Mouse (Mus musculus) heart, embryonic 13.5 days (tissue): ENCODE results near the gene C5ar2. TPM values are rescaled to one million over a fixed set of nuclear protein-coding genes. Genes with fewer than 3 reads are reported as not detected.

Experiments used
- ATAC-seq: fragments of 200-750 bp; cut with Nextera tagmentation; 2 replicates; pipeline ENCODE4 v1.8.0; 2017; ENCODE audit warnings: moderate TSS enrichment; ENCODE audit not compliant: insufficient number of reproducible peaks, low FRiP score, low TSS enrichment; ENCODE audit errors: extremely low read depth
- H3K27ac ChIP-seq: fragments of 300-500 bp; sonication (generic); replicated peaks from 2 replicates; pipeline ENCODE4 v1.5.1; 2015; ENCODE audit warnings: moderate library complexity, mild to moderate bottlenecking, inconsistent platforms
- H3K27me3 ChIP-seq: fragments of 300-500 bp; sonication (generic); replicated peaks from 2 replicates; pipeline ENCODE4 v1.6.1; 2015; ENCODE audit warnings: mild to moderate bottlenecking, inconsistent platforms
- H3K36me3 ChIP-seq: fragments of 300-500 bp; sonication (generic); 2 replicates; pipeline ENCODE4 v1.6.1; 2015; ENCODE audit warnings: mild to moderate bottlenecking, inconsistent platforms
- H3K4me1 ChIP-seq: fragments of 300-500 bp; sonication (generic); 2 replicates; pipeline ENCODE4 v1.6.1; 2015; ENCODE audit warnings: inconsistent platforms
- H3K4me2 ChIP-seq: fragments of 300-500 bp; sonication (generic); 2 replicates; pipeline ENCODE4 v1.6.1; 2015; ENCODE audit warnings: inconsistent platforms, mild to moderate bottlenecking, moderate library complexity
- H3K4me3 ChIP-seq: fragments of 300-500 bp; sonication (generic); 2 replicates; pipeline ENCODE4 v1.5.1; 2015; ENCODE audit warnings: moderate library complexity, mild to moderate bottlenecking, inconsistent platforms
- H3K9ac ChIP-seq: fragments of 300-500 bp; sonication (generic); 2 replicates; pipeline ENCODE4 v1.6.1; 2015; ENCODE audit warnings: inconsistent platforms, mild to moderate bottlenecking, moderate library complexity
- H3K9me3 ChIP-seq: fragments of 300-500 bp; sonication (generic); 2 replicates; pipeline ENCODE4 v1.6.1; 2016; ENCODE audit warnings: inconsistent platforms
- WGBS: fragments of 180-500 bp; shearing (Covaris S2); methylation state at CpG from one replicate; pipeline ENCODE4 v1.1.7; 2015; ENCODE audit warnings: mixed read lengths; 5-methylcytosine and 5-hydroxymethylcytosine counted together
- polyA plus RNA-seq: library from polyadenylated mRNA; unstranded; fragments of >200 nt; fragmentation: Nextera tagmentation; extraction: Ambion mirVana; gene quantifications from 2 replicates; pipeline ENCODE4 v1.2.1, GENCODE M21; 2015

C5ar2 gene
- polyA plus RNA-seq, 1 experiment from 2014 or later, result 0.78 TPM

DNA sequence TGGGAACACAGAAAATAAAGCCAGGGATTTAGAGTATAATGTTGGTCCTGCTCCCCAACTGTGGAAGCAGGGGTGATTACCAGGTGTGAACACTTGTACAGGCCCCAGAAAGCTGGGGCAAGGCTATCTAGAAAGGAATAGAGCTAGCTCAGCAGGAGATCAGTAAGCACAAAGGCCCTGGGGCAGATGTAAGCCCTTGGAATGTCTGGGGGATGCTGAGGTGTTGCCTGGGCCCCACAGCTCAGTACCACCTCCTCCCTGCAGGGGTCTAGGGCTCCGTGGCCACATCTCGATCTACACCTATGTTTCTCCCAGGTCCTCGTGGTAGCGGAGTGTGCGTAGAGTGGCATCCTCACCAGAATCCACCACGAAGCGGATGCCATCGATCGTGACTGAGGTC, 30.0 kb downstream of the C5ar2 start:
- no peaks in the 10 kb centered on the region for H3K9me3 ChIP-seq
- no peaks in the 10 kb centered on the region for H3K27me3 ChIP-seq
- H3K9ac ChIP-seq, result no peak overlapping the region
- peaks cover 94% of the 10 kb centered on the region for H3K36me3 ChIP-seq
- 88% methylated on average over 9 of the region's 9 CpGs for WGBS
- no peaks in the 10 kb centered on the region for H3K4me1 ChIP-seq
- H3K4me3 ChIP-seq, result no peak overlapping the region
- ATAC-seq, result no peak
- no peak overlapping the region for H3K4me2 ChIP-seq
- H3K27ac ChIP-seq, result no peak overlapping the region

DNA sequence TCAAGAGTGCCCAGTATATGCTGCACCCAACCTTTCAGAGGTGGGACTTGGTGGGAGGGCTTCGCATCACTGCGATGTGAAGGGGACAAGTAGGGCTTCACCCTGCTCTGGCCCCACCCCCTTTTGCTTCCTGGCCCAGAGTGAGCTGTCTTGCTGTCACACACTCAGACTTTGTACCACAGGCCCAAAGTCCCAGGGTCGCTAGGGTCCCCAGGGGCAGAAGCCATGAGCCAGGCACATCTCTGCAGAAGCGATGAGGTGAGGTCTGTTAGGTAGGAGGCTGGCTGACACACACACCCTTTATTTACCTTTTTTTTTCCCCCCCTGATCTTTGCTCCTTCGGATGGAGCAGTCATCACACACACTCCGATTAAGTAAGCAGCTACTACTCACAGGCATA, 30.8 kb downstream of the C5ar2 start:
- Histone ChIP-seq H3K9ac (no peak overlapping the region), H3K4me3 (no peak overlapping the region), H3K4me1 (no peaks in the 10 kb centered on the region), H3K27me3 (no peaks in the 10 kb centered on the region), H3K27ac (no peak overlapping the region), H3K4me2 (no peak overlapping the region), H3K36me3 (peaks cover 96% of the 10 kb centered on the region), H3K9me3 (no peaks in the 10 kb centered on the region)
- WGBS, result 92% methylated on average over 6 of the region's 6 CpGs
- no peak for ATAC-seq

DNA sequence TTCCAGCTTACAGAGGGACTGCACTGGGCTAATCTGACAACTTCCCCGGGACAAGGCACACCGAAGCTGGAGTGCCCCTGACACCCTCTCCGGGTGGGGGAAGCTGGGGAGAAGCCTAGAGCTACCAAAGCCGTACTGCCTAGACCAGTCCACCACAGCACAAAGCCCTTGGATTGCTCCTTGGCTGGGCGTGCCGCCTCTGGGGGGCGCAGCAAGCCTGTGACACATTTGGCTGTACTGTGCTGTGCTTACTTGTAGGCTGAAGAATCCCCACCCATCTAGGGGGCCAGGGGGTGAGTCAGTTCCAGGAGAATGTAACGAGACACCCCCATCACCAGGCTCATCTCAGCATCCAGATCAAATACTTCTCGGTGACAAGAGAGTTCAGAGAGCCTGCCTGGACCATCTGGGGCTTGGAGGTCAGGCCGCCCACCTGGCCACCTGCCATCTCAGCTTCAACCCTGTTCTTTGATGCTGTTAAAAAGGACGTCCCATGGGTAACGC, 33.0 kb downstream of the C5ar2 start:
- Histone ChIP-seq H3K4me1 (no peaks in the 10 kb centered on the region), H3K36me3 (peaks cover 91% of the 10 kb centered on the region), H3K4me3 (no peak overlapping the region), H3K27me3 (no peaks in the 10 kb centered on the region), H3K27ac (no peak overlapping the region), H3K9ac (no peak overlapping the region), H3K4me2 (no peak overlapping the region), H3K9me3 (no peaks in the 10 kb centered on the region)
- 66% methylated on average over 12 of the region's 12 CpGs for WGBS
- ATAC-seq, result no peak

DNA sequence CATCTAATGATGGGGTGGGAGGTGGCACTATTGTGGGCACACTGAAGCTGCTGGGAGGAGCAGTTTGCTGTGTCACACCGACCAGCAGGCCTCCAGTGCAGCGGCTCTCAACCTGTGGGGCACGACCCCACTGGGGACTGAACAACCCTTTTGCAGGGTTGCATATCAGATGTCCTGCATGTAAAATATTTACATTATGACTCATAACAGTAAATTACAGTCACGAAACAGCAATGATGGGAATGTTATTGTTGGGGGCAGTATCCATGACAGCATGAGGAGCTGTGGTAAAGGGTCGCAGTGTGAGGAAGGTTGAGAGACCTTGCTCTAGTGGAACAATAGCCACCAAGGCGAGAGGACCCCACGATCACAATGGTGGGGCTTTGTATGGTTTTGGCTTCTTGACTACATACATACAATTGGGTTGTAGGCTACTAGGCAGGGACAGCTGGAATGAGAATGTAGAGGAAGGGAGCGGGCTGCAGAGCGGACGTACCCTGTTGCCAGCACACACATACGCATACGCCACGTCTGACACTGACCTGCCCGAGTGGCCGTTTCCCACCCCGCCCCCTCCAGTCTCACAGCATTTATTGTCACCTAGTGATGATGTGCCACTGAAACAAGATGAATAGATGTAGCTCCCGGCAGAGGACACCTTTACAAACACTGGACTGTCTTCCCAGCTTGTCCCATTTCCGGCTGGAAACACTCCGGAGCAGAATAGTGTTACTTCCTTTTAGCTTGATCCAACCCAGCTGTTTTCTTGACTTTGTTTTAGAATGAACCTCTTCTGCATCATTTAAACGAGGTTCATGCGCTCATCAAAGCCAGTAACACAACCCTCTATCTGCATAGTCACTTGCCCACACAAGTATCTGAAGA, 34.9 kb downstream of the C5ar2 start:
- Histone ChIP-seq H3K27me3 (no peaks in the 10 kb centered on the region), H3K9ac (no peak overlapping the region), H3K27ac (no peak overlapping the region), H3K4me1 (no peaks in the 10 kb centered on the region), H3K4me3 (no peak overlapping the region), H3K9me3 (no peaks in the 10 kb centered on the region), H3K4me2 (no peak overlapping the region), H3K36me3 (peaks cover 91% of the 10 kb centered on the region)
- no peak for ATAC-seq
- WGBS, result 79% methylated on average over 21 of the region's 21 CpGs

DNA sequence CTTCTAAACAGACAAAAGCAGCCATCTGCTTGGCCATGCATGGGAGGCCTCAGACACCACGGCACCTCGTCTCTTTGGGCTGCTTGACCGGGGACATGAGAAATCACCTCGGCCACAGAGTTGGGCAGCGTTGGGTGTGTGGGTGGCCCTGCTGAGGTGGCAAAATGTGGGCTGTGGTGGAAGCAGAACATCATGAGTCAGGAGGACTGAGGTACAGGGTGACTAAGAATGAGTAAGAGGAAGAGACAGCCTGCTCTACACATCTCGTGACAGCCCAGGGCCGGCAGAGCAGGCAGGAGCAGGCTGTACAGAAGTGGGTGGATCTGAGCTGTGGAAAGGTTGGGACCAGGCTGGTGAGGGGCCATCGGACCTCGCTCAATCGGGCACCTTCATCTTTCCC, 36.5 kb downstream of the C5ar2 start:
- peaks cover 91% of the 10 kb centered on the region for H3K36me3 ChIP-seq

DNA sequence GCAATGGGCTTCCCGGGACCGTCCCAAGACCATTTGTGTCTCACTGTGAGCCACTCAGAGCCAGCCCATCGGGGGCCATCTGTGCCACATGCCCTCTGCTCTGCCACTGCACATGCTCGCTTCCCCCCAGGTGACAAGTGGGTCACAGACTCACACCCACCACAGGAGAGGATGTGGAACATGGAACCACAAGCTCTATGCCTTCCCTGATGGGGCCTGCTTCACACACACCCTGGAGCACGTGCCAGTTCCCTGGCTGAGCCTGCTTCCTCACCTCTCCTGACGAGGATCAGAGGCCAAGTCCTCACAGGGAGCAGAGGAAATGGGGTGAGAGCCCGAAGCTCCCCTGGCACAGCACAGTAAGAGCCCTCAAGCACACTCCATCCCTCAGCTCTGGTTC, 36.9 kb downstream of the C5ar2 start:
- no peaks in the 10 kb centered on the region for H3K4me1 ChIP-seq
- no peak overlapping the region for H3K9ac ChIP-seq
- peaks cover 92% of the 10 kb centered on the region for H3K36me3 ChIP-seq
- no peaks in the 10 kb centered on the region for H3K27me3 ChIP-seq
- no peak for ATAC-seq
- no peaks in the 10 kb centered on the region for H3K9me3 ChIP-seq
- H3K4me3 ChIP-seq, result no peak overlapping the region
- no peak overlapping the region for H3K4me2 ChIP-seq
- H3K27ac ChIP-seq, result no peak overlapping the region
- 77% methylated on average over 7 of the region's 7 CpGs for WGBS

More for the DNA sequence above, 36.5 kb downstream of the C5ar2 start:
- Histone ChIP-seq H3K27me3 (no peaks in the 10 kb centered on the region), H3K4me1 (no peaks in the 10 kb centered on the region), H3K9ac (no peak overlapping the region), H3K27ac (no peak overlapping the region), H3K9me3 (no peaks in the 10 kb centered on the region), H3K4me3 (no peak overlapping the region), H3K4me2 (no peak overlapping the region)
- 86% methylated on average over 10 of the region's 10 CpGs for WGBS
- no peak for ATAC-seq

DNA sequence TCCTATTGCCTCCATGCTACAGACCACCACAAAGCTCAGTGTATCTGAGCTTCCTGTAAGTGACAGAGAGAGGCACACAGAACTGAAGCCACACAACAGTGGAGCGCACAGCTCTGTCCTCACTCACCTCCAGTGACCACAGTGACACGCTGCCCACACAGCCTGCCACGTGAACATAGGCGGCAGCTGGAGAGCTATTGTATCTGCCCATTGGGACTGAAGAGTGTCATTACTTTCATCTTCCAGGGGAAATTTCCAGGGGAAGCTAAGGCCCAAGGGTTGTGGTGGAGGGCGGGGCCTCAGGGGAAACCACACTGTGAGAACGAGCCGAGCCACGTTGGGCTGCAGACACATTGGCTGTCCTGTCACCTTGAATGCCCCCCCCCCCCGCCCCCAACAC, 39.2 kb downstream of the C5ar2 start:
- Histone ChIP-seq H3K4me2 (no peak overlapping the region), H3K9me3 (no peaks in the 10 kb centered on the region), H3K27ac (no peak overlapping the region), H3K9ac (no peak overlapping the region), H3K4me1 (no peaks in the 10 kb centered on the region), H3K27me3 (no peaks in the 10 kb centered on the region), H3K36me3 (peaks cover 92% of the 10 kb centered on the region), H3K4me3 (no peak overlapping the region)
- no peak for ATAC-seq
- WGBS, result 72% methylated on average over 9 of the region's 9 CpGs

DNA sequence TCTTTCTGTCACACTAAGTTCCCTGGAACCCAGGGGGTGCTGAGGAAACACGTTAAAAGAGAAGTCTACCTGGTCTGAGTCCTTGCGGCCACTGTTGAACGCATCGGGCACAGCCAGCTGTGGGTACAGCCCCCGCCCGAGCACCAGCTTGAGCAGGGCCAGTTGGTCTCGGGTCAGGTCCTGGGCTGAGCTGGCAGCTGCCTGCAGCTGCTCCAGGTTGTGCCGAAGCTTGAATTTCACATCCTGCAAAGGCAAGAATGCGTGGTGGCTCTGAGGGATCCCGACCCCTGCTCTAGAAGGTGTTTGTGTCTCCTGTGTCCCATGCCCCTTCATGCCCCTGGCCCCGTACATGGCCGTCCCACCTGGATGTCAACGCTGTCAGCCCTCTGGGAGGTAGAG, 40.5 kb downstream of the C5ar2 start:
- no peak overlapping the region for H3K4me3 ChIP-seq
- WGBS, result 88% methylated on average over 13 of the region's 13 CpGs
- no peak for ATAC-seq
- peaks cover 92% of the 10 kb centered on the region for H3K36me3 ChIP-seq
- no peaks in the 10 kb centered on the region for H3K27me3 ChIP-seq
- no peak overlapping the region for H3K27ac ChIP-seq
- no peaks in the 10 kb centered on the region for H3K9me3 ChIP-seq
- no peak overlapping the region for H3K9ac ChIP-seq
- H3K4me2 ChIP-seq, result no peak overlapping the region
- H3K4me1 ChIP-seq, result no peaks in the 10 kb centered on the region

DNA sequence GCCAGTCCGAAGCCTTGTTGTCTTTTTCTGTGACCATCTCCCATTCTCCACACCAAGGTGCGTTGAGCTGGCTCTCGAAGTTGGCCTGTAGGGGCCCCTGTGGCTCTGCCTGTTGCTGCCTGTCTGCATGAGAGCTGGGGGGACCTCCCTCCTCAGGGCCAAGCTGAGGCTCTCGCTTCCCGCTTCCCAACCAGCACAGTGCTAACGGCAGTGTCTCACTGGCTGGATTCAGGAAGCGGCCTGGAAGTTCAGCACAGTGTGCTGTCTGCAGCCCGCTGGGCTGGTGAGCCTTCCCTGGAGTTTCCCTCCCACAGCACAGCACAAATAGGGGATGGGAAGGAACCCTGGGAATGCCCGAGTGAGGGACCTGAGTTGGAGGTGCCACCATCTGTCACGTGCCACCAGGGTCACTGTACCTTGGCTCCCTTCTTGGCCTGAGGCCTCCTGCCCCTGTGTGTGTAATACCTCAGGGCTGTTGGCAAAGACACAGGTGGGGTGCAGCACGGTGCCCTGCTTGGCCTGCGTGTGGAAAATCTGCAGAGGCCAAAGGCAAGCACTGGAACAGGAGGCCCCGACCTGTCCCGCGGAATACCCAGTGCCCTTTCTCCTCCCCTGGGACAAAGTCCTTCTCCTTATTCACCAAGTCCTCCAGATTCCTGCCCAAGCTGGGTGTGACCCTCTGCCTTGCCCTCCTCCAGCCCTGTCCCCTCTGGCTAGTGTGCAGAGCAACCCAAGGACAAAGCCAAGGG, 41.0 kb downstream of the C5ar2 start:
- Histone ChIP-seq H3K36me3 (peaks cover 95% of the 10 kb centered on the region), H3K4me3 (no peak overlapping the region), H3K9ac (no peak overlapping the region), H3K27ac (no peak overlapping the region), H3K9me3 (no peaks in the 10 kb centered on the region), H3K4me2 (no peak overlapping the region), H3K27me3 (no peaks in the 10 kb centered on the region), H3K4me1 (no peaks in the 10 kb centered on the region)
- no peak for ATAC-seq
- 74% methylated on average over 15 of the region's 15 CpGs for WGBS

DNA sequence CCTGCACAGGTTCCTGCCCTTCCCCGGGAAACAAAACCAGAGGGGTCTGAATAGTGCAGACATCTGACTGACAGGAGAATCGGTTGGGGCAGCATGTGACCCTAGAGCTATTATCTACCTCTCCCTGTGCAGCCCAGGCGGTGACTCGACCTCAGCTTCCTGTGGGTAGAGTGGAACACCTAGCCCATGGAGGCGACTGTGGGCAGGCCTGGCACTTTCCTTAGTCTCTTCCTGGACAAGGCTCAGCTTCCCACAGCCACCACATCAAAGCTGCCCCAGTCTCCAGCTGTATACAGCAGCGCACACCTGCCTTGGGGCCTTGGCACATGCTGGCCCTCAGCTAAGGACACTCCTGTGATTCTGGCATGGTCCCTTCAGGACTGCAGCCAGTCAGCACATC, 42.8 kb downstream of the C5ar2 start:
- no peak for ATAC-seq
- no peaks in the 10 kb centered on the region for H3K27me3 ChIP-seq
- H3K4me1 ChIP-seq, result no peaks in the 10 kb centered on the region
- peaks cover 99% of the 10 kb centered on the region for H3K36me3 ChIP-seq
- H3K9ac ChIP-seq, result no peak overlapping the region
- 85% methylated on average over 6 of the region's 6 CpGs for WGBS
- H3K4me2 ChIP-seq, result no peak overlapping the region
- H3K9me3 ChIP-seq, result no peaks in the 10 kb centered on the region
- H3K4me3 ChIP-seq, result no peak overlapping the region
- H3K27ac ChIP-seq, result no peak overlapping the region

DNA sequence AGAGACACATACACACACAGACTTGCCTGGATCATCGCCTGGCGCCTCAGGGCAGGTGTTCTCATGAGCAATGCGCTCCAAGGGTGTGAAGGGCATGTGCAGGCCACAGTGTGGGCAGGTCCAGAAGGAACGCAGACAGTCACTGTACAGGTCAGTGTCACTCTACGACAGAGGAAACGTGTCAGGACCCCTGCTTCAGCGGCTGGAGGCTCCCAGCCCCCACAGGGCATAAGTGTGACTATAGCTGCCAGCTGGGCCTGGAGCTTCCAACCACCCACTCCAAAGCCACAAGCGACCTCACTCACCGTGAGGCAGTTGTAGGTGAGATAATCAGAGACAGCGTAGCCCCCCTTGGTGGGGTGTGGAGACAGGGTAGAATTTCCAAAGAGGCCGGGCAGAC, 45.4 kb downstream of the C5ar2 start:
- peaks cover 81% of the 10 kb centered on the region for H3K36me3 ChIP-seq
- H3K4me2 ChIP-seq, result no peak overlapping the region
- H3K27ac ChIP-seq, result no peak overlapping the region
- 75% methylated on average over 11 of the region's 11 CpGs for whole genome bisulfite sequencing
- no peak overlapping the region for H3K9ac ChIP-seq
- no peak for ATAC-seq
- no peaks in the 10 kb centered on the region for H3K27me3 ChIP-seq
- H3K9me3 ChIP-seq, result no peaks in the 10 kb centered on the region
- H3K4me1 ChIP-seq, result no peaks in the 10 kb centered on the region
- no peak overlapping the region for H3K4me3 ChIP-seq
